Mouse (Mus musculus) forebrain, embryonic 16.5 days (tissue): Measurements from ENCODE around the gene Olfml3. TPM values are rescaled to one million over a fixed set of nuclear protein-coding genes. Genes with fewer than 3 reads are reported as not detected.

Experiments
- ATAC-seq: fragments of 200-750 bp; cut with Nextera tagmentation; 2 replicates; pipeline ENCODE4 v1.8.0; 2017; ENCODE audit warnings: mild to moderate bottlenecking, moderate library complexity
- H3K27ac ChIP-seq: fragments of 300-500 bp; sonication (generic); 2 replicates; pipeline ENCODE4 v1.5.1; 2014; ENCODE audit warnings: low read length, control low read depth
- H3K27me3 ChIP-seq: fragments of 300-500 bp; sonication (generic); replicated peaks from 2 replicates; pipeline ENCODE4 v1.6.1; 2014; ENCODE audit warnings: low read length; ENCODE audit not compliant: control insufficient read depth, insufficient read depth
- H3K36me3 ChIP-seq: fragments of 300-500 bp; sonication (generic); 2 replicates; pipeline ENCODE4 v1.6.1; 2014; ENCODE audit not compliant: control insufficient read depth, insufficient read depth
- H3K4me1 ChIP-seq: fragments of 300-500 bp; sonication (generic); replicated peaks from 2 replicates; pipeline ENCODE4 v1.6.1; 2014; ENCODE audit warnings: low read length; ENCODE audit not compliant: control insufficient read depth, insufficient read depth
- H3K4me2 ChIP-seq: fragments of 300-500 bp; sonication (generic); 2 replicates; pipeline ENCODE4 v1.6.1; 2014; ENCODE audit warnings: mild to moderate bottlenecking, low read length, control low read depth
- H3K4me3 ChIP-seq: fragments of 300-500 bp; sonication (generic); replicated peaks from 2 replicates; pipeline ENCODE4 v1.5.1; 2014; ENCODE audit warnings: mild to moderate bottlenecking, low read length, control low read depth
- H3K9ac ChIP-seq: fragments of 300-500 bp; sonication (generic); replicated peaks from 2 replicates; pipeline ENCODE4 v1.6.1; 2014; ENCODE audit warnings: low read depth, low read length, control low read depth
- H3K9me3 ChIP-seq: fragments of 300-500 bp; sonication (generic); 2 replicates; pipeline ENCODE4 v1.6.1; 2016; ENCODE audit warnings: low read length; ENCODE audit not compliant: control insufficient read depth
- WGBS: fragments of 180-500 bp; shearing (Covaris S2); extraction: QIAGEN DNeasy Blood & Tissue Kit; methylation state at CpG from one replicate; pipeline ENCODE4 v1.1.7; 2014; 5-methylcytosine and 5-hydroxymethylcytosine counted together
- polyA plus RNA-seq: library from polyadenylated mRNA; unstranded; fragments of >200 nt; fragmentation: Nextera tagmentation; extraction: Ambion mirVana; gene quantifications from 2 replicates; pipeline ENCODE4 v1.2.1, GENCODE M21; 2015

Olfml3 gene
- polyA plus RNA-seq, 1 experiment from 2014 or later = 5.1 TPM

- Histone ChIP-seq H3K9me3 (no peaks in the 10 kb centered on the region; the same call in 1 of the 2 replicates), H3K9ac (peak overlapping the region; percentile 53), H3K4me3 (peak overlapping the region; percentile 17), H3K27me3 (no peaks in the 10 kb centered on the region), H3K27ac (peak overlapping the region; percentile 66), H3K36me3 (no peaks in the 10 kb centered on the region), H3K4me2 (peak overlapping the region; percentile 52), H3K4me1 (peaks cover 54% of the 10 kb centered on the region)
- ATAC-seq = peak; percentile 82
- 1% methylated on average over 19 of the region's 19 CpGs for WGBS
Observed at GRCm38 (mm10) chr3:103733799-103734695, 3.8 kb downstream of the Olfml3 start.

- ATAC-seq = no peak
- H3K27ac ChIP-seq = peak overlapping the region; percentile 58; the same call in 1 of the 2 replicates
- H3K36me3 ChIP-seq = no peaks in the 10 kb centered on the region
- no peaks in the 10 kb centered on the region for H3K27me3 ChIP-seq
- no peak overlapping the region for H3K4me3 ChIP-seq
- no peaks in the 10 kb centered on the region; the same call in 1 of the 2 replicates for H3K9me3 ChIP-seq
- H3K4me1 ChIP-seq = peaks cover 51% of the 10 kb centered on the region
- H3K9ac ChIP-seq = no peak overlapping the region
- no peak overlapping the region for H3K4me2 ChIP-seq
- WGBS = 12% methylated on average over 2 of the region's 2 CpGs
Observed at GRCm38 (mm10) chr3:103733176-103733575, 4.6 kb downstream of the Olfml3 start.

- no peak overlapping the region for H3K27ac ChIP-seq
- no peak overlapping the region for H3K4me2 ChIP-seq
- no peaks in the 10 kb centered on the region for H3K36me3 ChIP-seq
- peaks cover 41% of the 10 kb centered on the region for H3K4me1 ChIP-seq
- H3K9ac ChIP-seq = no peak overlapping the region
- no peak for ATAC-seq
- no peaks in the 10 kb centered on the region; the same call in 1 of the 2 replicates for H3K9me3 ChIP-seq
- WGBS = 73% methylated on average over 3 of the region's 3 CpGs
- H3K4me3 ChIP-seq = no peak overlapping the region
- no peaks in the 10 kb centered on the region for H3K27me3 ChIP-seq
Observed at GRCm38 (mm10) chr3:103732116-103732515, 5.7 kb downstream of the Olfml3 start.

- Histone ChIP-seq H3K9me3 (no peaks in the 10 kb centered on the region; the same call in 1 of the 2 replicates), H3K4me3 (no peak overlapping the region), H3K27ac (no peak overlapping the region), H3K4me2 (no peak overlapping the region), H3K36me3 (no peaks in the 10 kb centered on the region), H3K4me1 (peaks cover 22% of the 10 kb centered on the region), H3K27me3 (no peaks in the 10 kb centered on the region), H3K9ac (no peak overlapping the region)
- ATAC-seq = no peak
- 94% methylated on average over 9 of the region's 9 CpGs for WGBS
Observed at GRCm38 (mm10) chr3:103729850-103730249, 8.0 kb downstream of the Olfml3 start.

- Histone ChIP-seq H3K36me3 (no peaks in the 10 kb centered on the region), H3K9ac (no peak overlapping the region), H3K27me3 (no peaks in the 10 kb centered on the region), H3K4me3 (no peak overlapping the region), H3K4me2 (no peak overlapping the region), H3K27ac (no peak overlapping the region), H3K9me3 (no peaks in the 10 kb centered on the region; the same call in 1 of the 2 replicates), H3K4me1 (peaks cover 2% of the 10 kb centered on the region)
- WGBS = 48% methylated on average over 2 of the region's 2 CpGs
- ATAC-seq = no peak
Observed at GRCm38 (mm10) chr3:103727813-103728326, 9.9 kb downstream of the Olfml3 start.

- Histone ChIP-seq H3K9ac (no peak overlapping the region), H3K4me3 (no peak overlapping the region), H3K4me2 (no peak overlapping the region), H3K9me3 (no peaks in the 10 kb centered on the region), H3K36me3 (no peaks in the 10 kb centered on the region), H3K27me3 (no peaks in the 10 kb centered on the region), H3K27ac (no peak overlapping the region), H3K4me1 (no peaks in the 10 kb centered on the region; the same call in 1 of the 2 replicates)
- no peak for ATAC-seq
- 43% methylated on average over 3 of the region's 3 CpGs for WGBS
Observed at GRCm38 (mm10) chr3:103726642-103727041, 11.2 kb downstream of the Olfml3 start.

- Histone ChIP-seq H3K9me3 (no peaks in the 10 kb centered on the region), H3K27me3 (no peaks in the 10 kb centered on the region), H3K4me2 (no peak overlapping the region), H3K4me1 (no peaks in the 10 kb centered on the region; the same call in 1 of the 2 replicates), H3K9ac (no peak overlapping the region), H3K36me3 (no peaks in the 10 kb centered on the region), H3K27ac (no peak overlapping the region), H3K4me3 (no peak overlapping the region)
- no peak for ATAC-seq
- 53% methylated on average over 3 of the region's 3 CpGs for WGBS
Observed at GRCm38 (mm10) chr3:103724137-103724536, 13.7 kb downstream of the Olfml3 start.

- H3K27me3 ChIP-seq = no peaks in the 10 kb centered on the region
- ATAC-seq = no peak
- WGBS = 87% methylated on average over 4 of the region's 4 CpGs
- no peaks in the 10 kb centered on the region for H3K9me3 ChIP-seq
- no peak overlapping the region for H3K9ac ChIP-seq
- no peak overlapping the region for H3K4me3 ChIP-seq
- H3K27ac ChIP-seq = no peak overlapping the region
- no peaks in the 10 kb centered on the region for H3K36me3 ChIP-seq
- no peak overlapping the region for H3K4me2 ChIP-seq
- H3K4me1 ChIP-seq = peaks cover 13% of the 10 kb centered on the region
Observed at GRCm38 (mm10) chr3:103718728-103719127, 19.1 kb downstream of the Olfml3 start.
